Comparison of ENCODE assay signal across 7 mouse cellular contexts in genomic region chr11:116101931-116102381, GRCm38 (mm10). TPM values are rescaled to one million over a fixed set of nuclear protein-coding genes. Genes with fewer than 3 reads are reported as not detected.
A peak's percentile ranks its signal among the peaks of the same experiment; 100 is the strongest.
DNase-seq lines count a peak whose midpoint lies in the region; ATAC-seq lines count a peak whose summit lies in the region.

No protein-coding gene starts in this region.

- 41% methylated on average over 11 of the region's 11 CpGs for WGBS in heart, embryonic 12.5 days
- 42% methylated on average over 11 of the region's 11 CpGs for WGBS in kidney, embryonic 16.5 days

- H3K27me3 ChIP-seq in heart, embryonic 12.5 days (replicated peaks) = no peaks in the 10 kb centered on the region
- peaks cover under 1% of the 10 kb centered on the region for H3K27me3 ChIP-seq in kidney, embryonic 16.5 days (ENCODE audit: insufficient read depth, low read length)

- H3K4me1 ChIP-seq in heart, embryonic 12.5 days (replicated peaks) = peaks cover 80% of the 10 kb centered on the region
- peaks cover 79% of the 10 kb centered on the region for H3K4me1 ChIP-seq in kidney, embryonic 16.5 days (ENCODE audit: insufficient read depth, low read length)

- ATAC-seq in heart, embryonic 12.5 days (ENCODE audit: insufficient number of reproducible peaks, low FRiP score) = peak; percentile 31
- ATAC-seq in kidney, embryonic 16.5 days (ENCODE audit: low FRiP score, low TSS enrichment) = peak; percentile 5; the same call in 1 of the 2 replicates
- ATAC-seq in megakaryocyte progenitor cell, adult 5-6 weeks (replicated peaks; ENCODE audit: poor library complexity) = peak; percentile 9; the same call in 1 of the 2 replicates

- H3K9me3 ChIP-seq in heart, embryonic 12.5 days (replicated peaks) = peaks cover under 1% of the 10 kb centered on the region
- H3K9me3 ChIP-seq in kidney, embryonic 16.5 days (ENCODE audit: low read length) = no peaks in the 10 kb centered on the region

- peaks cover 10% of the 10 kb centered on the region for H3K36me3 ChIP-seq in heart, embryonic 12.5 days
- no peaks in the 10 kb centered on the region for H3K36me3 ChIP-seq in kidney, embryonic 16.5 days (ENCODE audit: insufficient read depth, low read length)

- H3K4me3 ChIP-seq in heart, embryonic 12.5 days = no peak overlapping the region
- H3K4me3 ChIP-seq in kidney, embryonic 16.5 days (ENCODE audit: low read length) = no peak overlapping the region

- peak overlapping the region; percentile 94 for H3K27ac ChIP-seq in heart, embryonic 12.5 days (ENCODE audit: poor library complexity, severe bottlenecking)
- H3K27ac ChIP-seq in kidney, embryonic 16.5 days (ENCODE audit: low read length) = peak overlapping the region; percentile 99

- DNase-seq in NIH3T3 (ENCODE audit: low read depth) = peak; percentile 78
- DNase-seq in embryo, embryonic 9.5 days (ENCODE audit: extremely low spot score) = peak; percentile 38
- DNase-seq in thymus, postnatal 10 days (ENCODE audit: low spot score in 2 of 2) = no peak
- DNase-seq in left cerebral cortex, adult 8-10 months (ENCODE audit: low spot score in 2 of 2) = no peak

- H3K4me2 ChIP-seq in heart, embryonic 12.5 days = peak overlapping the region; percentile 17
- peak overlapping the region; percentile 40 for H3K4me2 ChIP-seq in kidney, embryonic 16.5 days (replicated peaks; ENCODE audit: low read depth, low read length)

- peak overlapping the region; percentile 40 for H3K9ac ChIP-seq in heart, embryonic 12.5 days
- H3K9ac ChIP-seq in kidney, embryonic 16.5 days (replicated peaks; ENCODE audit: low read length) = peak overlapping the region; percentile 46

RNA-seq across cellular contexts. Expression of gene Wbp2, which starts 15.2 kb away (rescaled TPM):
- 137 and 141 TPM in 2 replicates for polyA plus RNA-seq in heart, embryonic 12.5 days (2016; fragmentation: Nextera tagmentation; extraction: Ambion mirVana)
- 99.4 and 123 TPM in 2 replicates for polyA plus RNA-seq in kidney, embryonic 16.5 days (2015; fragmentation: Nextera tagmentation; extraction: Ambion mirVana)
- total RNA-seq in megakaryocyte progenitor cell, adult 5-6 weeks (2015) = 42.4 and 56.5 TPM in 2 replicates
- total RNA-seq in megakaryocyte progenitor cell, adult 5-6 weeks (2017) = 15.6 and 22.8 TPM in 2 replicates
- 100 to 1,000 TPM; 414 to 460 (median 438) TPM for total RNA-seq in left cerebral cortex, adult 8-10 months (2022)

RNA-seq across cellular contexts. Expression of gene Unc13d, which starts 24.2 kb away (rescaled TPM):
- polyA plus RNA-seq in heart, embryonic 12.5 days (2016; fragmentation: Nextera tagmentation; extraction: Ambion mirVana) = 2.2 and 2.5 TPM in 2 replicates
- 1.00 and 1.4 TPM in 2 replicates for polyA plus RNA-seq in kidney, embryonic 16.5 days (2015; fragmentation: Nextera tagmentation; extraction: Ambion mirVana)
- total RNA-seq in megakaryocyte progenitor cell, adult 5-6 weeks (2015) = 13.6 and 15.8 TPM in 2 replicates
- total RNA-seq in megakaryocyte progenitor cell, adult 5-6 weeks (2017) = 15.5 and 26.1 TPM in 2 replicates
- 1 to 10 TPM; 1.2 to 4.1 (median 1.7) TPM for total RNA-seq in left cerebral cortex, adult 8-10 months (2022)

RNA-seq across cellular contexts. Expression of gene Trim47, which starts 25.1 kb away (rescaled TPM):
- polyA plus RNA-seq in heart, embryonic 12.5 days (2016; fragmentation: Nextera tagmentation; extraction: Ambion mirVana) = 54.8 and 58.2 TPM in 2 replicates
- 23.9 and 31.2 TPM in 2 replicates for polyA plus RNA-seq in kidney, embryonic 16.5 days (2015; fragmentation: Nextera tagmentation; extraction: Ambion mirVana)
- 0.59 and 1.9 TPM in 2 replicates for total RNA-seq in megakaryocyte progenitor cell, adult 5-6 weeks (2015)
- total RNA-seq in megakaryocyte progenitor cell, adult 5-6 weeks (2017) = 1.0 and 1.3 TPM in 2 replicates
- 1 to 10 TPM; 5.6 to 8.1 (median 7.0) TPM for total RNA-seq in left cerebral cortex, adult 8-10 months (2022)

RNA-seq across cellular contexts. Expression of gene Trim65, which starts 29.0 kb away (rescaled TPM):
- 4.7 and 4.9 TPM in 2 replicates for polyA plus RNA-seq in heart, embryonic 12.5 days (2016; fragmentation: Nextera tagmentation; extraction: Ambion mirVana)
- polyA plus RNA-seq in kidney, embryonic 16.5 days (2015; fragmentation: Nextera tagmentation; extraction: Ambion mirVana) = 4.9 and 6.3 TPM in 2 replicates
- 13.8 and 16.2 TPM in 2 replicates for total RNA-seq in megakaryocyte progenitor cell, adult 5-6 weeks (2015)
- 6.2 and 7.7 TPM in 2 replicates for total RNA-seq in megakaryocyte progenitor cell, adult 5-6 weeks (2017)
- 1 to 10 TPM; 6.3 to 7.7 (median 7.4) TPM for total RNA-seq in left cerebral cortex, adult 8-10 months (2022)

RNA-seq across cellular contexts. Expression of gene Mrpl38, which starts 36.7 kb away (rescaled TPM):
- 85.0 and 89.1 TPM in 2 replicates for polyA plus RNA-seq in heart, embryonic 12.5 days (2016; fragmentation: Nextera tagmentation; extraction: Ambion mirVana)
- polyA plus RNA-seq in kidney, embryonic 16.5 days (2015; fragmentation: Nextera tagmentation; extraction: Ambion mirVana) = 119 and 120 TPM in 2 replicates
- 38.2 and 47.0 TPM in 2 replicates for total RNA-seq in megakaryocyte progenitor cell, adult 5-6 weeks (2015)
- 24.0 and 24.9 TPM in 2 replicates for total RNA-seq in megakaryocyte progenitor cell, adult 5-6 weeks (2017)
- 10 to 100 TPM; 43.3 to 64.9 (median 56.2) TPM for total RNA-seq in left cerebral cortex, adult 8-10 months (2022)

Comparison
In these comparisons a context has a peak if more than half of its experiments do, and no peak if none do; other contexts are left out.
1. DNase-seq: peak in NIH3T3 (single experiment) and embryo, embryonic 9.5 days (single experiment); none in thymus, postnatal 10 days (0 of 2) and left cerebral cortex, adult 8-10 months (0 of 2).
2. RNA of gene Wbp2, which starts 15.2 kb away (total RNA-seq): 414 to 460 TPM in left cerebral cortex, adult 8-10 months; 15.6 to 56.5 TPM in megakaryocyte progenitor cell, adult 5-6 weeks; every median in the first group is over 4 times any median in the second.
3. Peak in every context shown above with its lines, with median percentiles within 50 percentile points of each other: ATAC-seq.